ENCODE assay signal across 24 mouse cellular contexts in genomic region chr14:45085651-45086425, GRCm38 (mm10).
A peak's percentile ranks its signal among the peaks of the same experiment; 100 is the strongest.
DNase-seq lines count a peak whose midpoint lies in the region; ATAC-seq lines count a peak whose summit lies in the region.
"Had no signal": no experiment of that assay in that cellular context is flagged by ENCODE, and none has a peak within 500 bp of the region (broad histone marks: within the 10 kb centered on the region; RNA-seq: fewer than 3 reads in every experiment).

No protein-coding gene starts in this region.

- no peaks in the 10 kb centered on the region for H3K36me3 ChIP-seq in kidney, embryonic 16.5 days (ENCODE audit: insufficient read depth, low read length)
- H3K36me3 ChIP-seq: embryonic facial prominence, embryonic 15.5 days; forebrain, embryonic 15.5 days; heart, embryonic 10.5 days; hindbrain, embryonic 15.5 days; intestine, embryonic 15.5 days; limb, embryonic 10.5 days; liver, embryonic 15.5 days; neural tube, embryonic 12.5 days had no signal

- no peak for DNase-seq in kidney, postnatal 14 days
- DNase-seq in 3T3-L1 (ENCODE audit: low read depth, low spot score): peak; percentile 45
- DNase-seq in CD4-positive helper T cell, adult 2 months (ENCODE audit: low read depth, low spot score): peak; percentile 36
- no peak for DNase-seq in retina, embryonic 14.5 days (ENCODE audit: low spot score)
- no peak for DNase-seq in thymus, postnatal 10 days (ENCODE audit: low spot score in 2 of 2)
- DNase-seq: adrenal gland, postnatal 10 days; cerebellum, adult 8-10 months; liver; midbrain, embryonic 14.5 days; retina, postnatal 1 day; right cerebral cortex, postnatal 25 days; spleen, adult 18-20 months; thymus, postnatal 14 days had no signal

- H3K9me3 ChIP-seq in kidney, embryonic 16.5 days (ENCODE audit: low read length): no peaks in the 10 kb centered on the region
- H3K9me3 ChIP-seq: embryonic facial prominence, embryonic 15.5 days; forebrain, embryonic 15.5 days; heart, embryonic 10.5 days; hindbrain, embryonic 15.5 days; intestine, embryonic 15.5 days; limb, embryonic 10.5 days; liver, embryonic 15.5 days; megakaryocyte, embryonic 14.5 days; neural tube, embryonic 12.5 days had no signal

- 66% methylated on average over 5 of the region's 5 CpGs for WGBS in kidney, embryonic 16.5 days

- H3K4me3 ChIP-seq in kidney, embryonic 16.5 days (ENCODE audit: low read length): no peak overlapping the region
- H3K4me3 ChIP-seq: embryonic facial prominence, embryonic 15.5 days; forebrain, embryonic 15.5 days; heart, embryonic 10.5 days; hindbrain, embryonic 15.5 days; intestine, embryonic 15.5 days; limb, embryonic 10.5 days; liver, embryonic 15.5 days; megakaryocyte, embryonic 14.5 days; neural tube, embryonic 12.5 days had no signal

- no peak overlapping the region for H3K4me2 ChIP-seq in kidney, embryonic 16.5 days (replicated peaks; ENCODE audit: low read depth, low read length)
- H3K4me2 ChIP-seq: embryonic facial prominence, embryonic 15.5 days; forebrain, embryonic 15.5 days; hindbrain, embryonic 15.5 days; intestine, embryonic 15.5 days; liver, embryonic 15.5 days; neural tube, embryonic 12.5 days had no signal

- ATAC-seq in kidney, embryonic 16.5 days (ENCODE audit: low FRiP score, low TSS enrichment): peak; percentile 59; the same call in 1 of the 2 replicates
- ATAC-seq in inflammation-experienced regulatory T-cells, adult 6 months: peak; percentile 55
- ATAC-seq: forebrain, embryonic 15.5 days; intestine, embryonic 15.5 days had no signal

- no peak overlapping the region for H3K27ac ChIP-seq in kidney, embryonic 16.5 days (ENCODE audit: low read length)
- H3K27ac ChIP-seq: embryonic facial prominence, embryonic 15.5 days; forebrain, embryonic 15.5 days; heart, embryonic 10.5 days; hindbrain, embryonic 15.5 days; intestine, embryonic 15.5 days; limb, embryonic 10.5 days; liver, embryonic 15.5 days; neural tube, embryonic 12.5 days had no signal

- no peaks in the 10 kb centered on the region for H3K4me1 ChIP-seq in kidney, embryonic 16.5 days (ENCODE audit: insufficient read depth, low read length)
- H3K4me1 ChIP-seq: embryonic facial prominence, embryonic 15.5 days; forebrain, embryonic 15.5 days; heart, embryonic 10.5 days; hindbrain, embryonic 15.5 days; intestine, embryonic 15.5 days; liver, embryonic 15.5 days; neural tube, embryonic 12.5 days had no signal

- H3K9ac ChIP-seq in kidney, embryonic 16.5 days (replicated peaks; ENCODE audit: low read length): no peak overlapping the region
- H3K9ac ChIP-seq: embryonic facial prominence, embryonic 15.5 days; forebrain, embryonic 15.5 days; hindbrain, embryonic 15.5 days; intestine, embryonic 15.5 days; liver, embryonic 15.5 days; neural tube, embryonic 12.5 days had no signal

- H3K27me3 ChIP-seq in kidney, embryonic 16.5 days (ENCODE audit: insufficient read depth, low read length): no peaks in the 10 kb centered on the region
- H3K27me3 ChIP-seq: embryonic facial prominence, embryonic 15.5 days; forebrain, embryonic 15.5 days; hindbrain, embryonic 15.5 days; intestine, embryonic 15.5 days; liver, embryonic 15.5 days; megakaryocyte, embryonic 14.5 days; neural tube, embryonic 12.5 days had no signal

Comparison
In these comparisons a context has a peak if more than half of its experiments do, and no peak if none do; other contexts are left out.
1. DNase-seq: peak in 3T3-L1 (single experiment) and CD4-positive helper T cell, adult 2 months (single experiment); none in kidney, postnatal 14 days (single experiment), retina, embryonic 14.5 days (single experiment) and thymus, postnatal 10 days (0 of 2).